Mouse (Mus musculus) B cell, adult 67 days (primary cell): ENCODE results near the gene Man2a2. TPM values are rescaled to one million over a fixed set of nuclear protein-coding genes. Genes with fewer than 3 reads are reported as not detected.

Experiments
- total RNA-seq, 2 experiments: library from RNA; stranded (reverse); gene quantifications; 4 replicates each; pipeline ENCODE4 v1.2.4; 2023

The Man2a2 gene
- total RNA-seq: 100 to 1,000 TPM; 105 to 122 TPM

DNA sequence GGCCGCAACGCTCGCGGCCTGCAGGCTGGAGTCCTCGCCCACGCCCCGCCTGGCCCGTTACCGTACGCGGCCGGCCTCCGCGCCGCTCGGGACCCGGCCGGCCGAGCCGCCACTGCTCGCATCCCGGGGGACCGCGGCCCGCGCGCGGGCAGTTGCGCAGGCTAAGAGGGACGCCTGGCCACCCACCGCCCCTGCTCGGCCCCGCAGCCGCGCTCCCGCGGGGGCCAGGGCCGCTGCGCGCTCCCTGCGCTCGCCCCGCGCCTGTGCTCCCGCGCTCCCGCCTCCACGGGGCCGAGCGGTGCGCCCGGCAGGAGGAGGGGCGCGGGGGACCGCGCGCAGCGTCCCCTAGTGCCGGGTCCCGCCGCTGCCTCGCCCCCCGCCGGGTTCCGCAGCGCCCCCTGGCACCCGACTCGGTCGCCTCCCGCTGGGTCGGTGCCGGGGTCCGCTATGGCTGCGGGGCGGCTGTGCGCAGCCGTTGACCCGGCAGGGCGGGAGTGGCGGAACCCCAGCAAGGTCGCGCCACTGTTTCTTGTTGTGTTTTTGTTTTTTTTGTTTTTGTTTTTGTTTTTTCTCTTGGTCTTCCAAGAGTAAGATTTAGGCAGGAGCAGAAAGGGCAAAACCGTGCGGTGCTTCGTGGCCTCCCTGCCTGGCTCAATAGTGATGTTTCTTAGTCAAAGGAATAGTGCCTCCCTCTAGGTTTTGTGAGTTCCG, at the start of gene Man2a2:
Gene Man2a2, minus strand, starts transcription at position 335 of the 711 bp plus-strand sequence.

DNA sequence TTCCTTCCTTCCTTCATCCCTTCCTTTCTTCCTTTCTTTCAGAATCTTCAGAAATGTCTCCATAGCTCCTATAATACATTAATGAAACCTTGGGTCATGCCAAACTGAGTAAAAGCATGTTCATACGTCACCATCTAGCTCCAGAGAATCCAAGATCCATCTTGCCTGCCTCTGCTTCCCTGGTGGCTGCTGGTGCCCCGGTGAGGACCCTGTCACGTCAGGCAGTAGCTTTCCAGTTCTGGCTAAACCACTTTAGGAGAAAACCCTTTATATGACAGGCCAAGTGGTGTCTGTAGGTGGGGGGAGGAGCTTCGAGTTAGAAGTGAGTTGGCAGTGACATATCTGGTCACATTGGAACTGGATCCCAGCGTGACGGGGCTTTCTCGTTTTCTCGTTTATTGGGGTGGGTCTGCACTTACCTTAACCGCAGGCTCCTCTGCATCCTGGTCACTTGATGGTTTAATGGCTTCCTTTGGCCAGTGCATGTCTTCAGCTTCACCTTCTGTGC, 34.1 kb upstream of the Man2a2 start, which contains the start of gene Furin:
Gene Furin, minus strand, starts transcription at position 249 of the 508 bp plus-strand sequence.

DNA sequence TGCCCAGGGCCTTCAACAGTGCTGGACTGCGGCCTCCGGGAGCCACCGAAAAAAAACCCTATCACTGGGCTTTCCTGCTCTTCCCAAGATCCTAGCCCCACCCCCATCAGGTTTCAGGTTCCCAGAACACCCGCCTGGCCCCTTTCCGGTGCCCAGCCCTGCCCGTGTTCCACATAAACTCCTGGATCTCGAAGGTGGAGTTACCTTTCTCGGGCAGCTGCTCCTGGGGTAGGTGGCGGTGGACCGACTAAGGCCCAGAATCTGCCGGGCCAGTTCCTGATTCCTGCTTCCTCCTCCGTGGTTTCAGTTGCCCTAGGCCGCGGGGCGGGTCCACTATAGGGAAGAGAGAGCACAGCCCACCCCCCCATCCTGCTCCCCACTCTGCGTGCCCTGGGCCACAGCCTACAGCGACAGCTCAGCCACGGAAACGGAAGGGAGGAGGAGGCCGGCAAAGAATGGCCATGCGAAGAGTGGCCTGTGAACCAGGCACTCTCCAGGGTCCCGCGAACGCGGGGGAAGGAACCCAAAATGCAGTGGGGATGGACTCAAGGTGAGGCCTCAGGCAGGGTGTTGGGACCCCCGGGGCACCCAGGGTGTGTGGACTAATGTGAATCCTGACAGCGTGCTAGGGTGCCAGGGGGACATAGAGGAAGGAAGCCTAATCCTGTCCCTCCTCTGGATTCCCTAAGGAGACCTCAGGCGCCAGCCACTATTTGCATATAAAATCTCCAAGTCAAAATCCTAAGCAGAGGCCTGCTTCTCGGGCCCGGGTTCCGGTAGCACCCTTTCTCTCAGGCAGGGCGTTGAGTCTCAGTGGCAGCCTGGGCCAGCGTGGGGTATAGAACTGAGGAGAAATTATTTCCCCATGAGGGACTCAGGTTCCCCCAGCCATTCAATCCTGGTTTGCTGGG, 16.7 kb upstream of the Man2a2 start, which contains the start of gene Fes:
Gene Fes, minus strand, starts transcription at position 314 of the 911 bp plus-strand sequence.

DNA sequence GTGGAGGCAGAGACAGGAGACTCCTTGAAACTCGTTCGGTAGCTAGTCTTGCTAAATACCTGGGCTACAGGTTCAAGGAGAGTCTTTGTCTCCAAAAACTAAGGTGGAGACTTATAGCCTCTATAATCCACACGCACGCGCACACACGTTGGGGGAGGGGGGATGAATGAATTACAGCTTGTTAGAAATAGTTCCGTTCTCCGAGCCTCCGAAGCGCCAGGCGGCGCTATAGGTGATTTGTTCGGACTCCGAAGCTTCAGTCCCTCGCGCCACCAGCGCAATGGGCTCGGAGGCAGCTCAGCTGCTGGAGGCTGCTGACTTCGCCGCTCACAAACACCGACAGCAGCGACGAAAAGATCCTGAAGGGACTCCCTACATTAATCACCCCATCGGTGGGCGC, 28.3 kb downstream of the Man2a2 start, which contains the start of gene Hddc3:
Gene Hddc3, plus strand, starts transcription at position 247 of the 400 bp plus-strand sequence.

DNA sequence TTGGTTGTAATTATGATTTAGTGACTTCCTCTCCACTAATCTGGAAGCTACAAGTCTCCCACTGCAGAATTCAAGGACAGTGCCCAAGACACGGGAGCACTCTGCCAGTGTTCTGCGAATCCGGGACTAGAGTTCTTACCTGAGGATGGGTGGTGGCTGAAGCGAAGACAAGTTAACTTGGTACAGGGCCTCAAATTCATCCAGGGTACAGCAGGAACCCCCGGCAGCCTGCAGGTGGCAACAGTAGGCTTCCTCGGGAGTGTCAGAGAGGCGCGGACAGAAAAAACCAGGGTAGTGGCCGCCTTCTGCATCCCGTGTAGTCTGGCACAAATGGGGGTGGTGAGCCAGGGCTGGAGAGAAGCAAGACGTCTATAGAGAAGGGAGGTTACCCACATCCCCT, 30.4 kb downstream of the Man2a2 start, which contains the start of gene Unc45a:
Gene Unc45a, minus strand, starts transcription at position 213 of the 400 bp plus-strand sequence.

DNA sequence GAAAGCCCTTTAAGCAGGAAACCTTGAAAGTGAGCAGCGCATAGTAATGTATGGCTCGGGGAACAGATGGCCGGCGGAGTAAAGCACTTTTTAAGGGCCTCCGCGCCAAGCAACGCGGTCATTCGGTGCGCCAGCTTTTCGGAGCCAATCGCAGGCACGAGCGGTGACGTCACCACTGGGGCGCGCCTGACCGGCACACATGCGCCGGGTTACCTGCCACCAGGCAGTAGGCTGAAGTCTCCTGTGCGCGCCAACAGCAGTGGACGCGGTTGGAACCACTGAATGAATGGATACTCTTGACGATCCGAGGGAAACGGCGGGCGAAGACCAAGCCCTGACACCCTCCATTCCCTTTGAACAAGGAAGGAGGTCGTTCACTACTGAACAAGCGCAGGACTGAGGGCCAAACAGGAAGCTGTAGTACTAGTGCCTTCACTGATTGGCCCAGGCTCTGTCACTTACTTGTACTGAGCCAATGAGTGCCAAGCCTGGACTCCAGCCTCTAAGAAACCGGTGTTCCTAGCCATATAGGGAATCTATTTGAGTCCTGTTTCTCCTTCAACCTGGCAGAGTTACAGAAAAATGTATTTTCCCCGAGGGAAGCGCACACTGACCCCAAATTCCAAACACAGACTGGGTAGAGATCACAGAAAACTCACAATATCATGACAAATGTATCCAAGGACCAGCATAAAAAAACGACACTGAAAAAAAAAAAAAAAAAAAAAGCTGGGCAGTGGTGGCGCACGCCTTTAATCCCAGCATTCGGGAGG, 46.9 kb downstream of the Man2a2 start, which contains the start of gene Rccd1:
Gene Rccd1, minus strand, starts transcription at position 412 of the 773 bp plus-strand sequence.

Other genes starting within 250 kb of the Man2a2 start
- 100 to 1,000 TPM; 172 to 180 TPM for gene Sema4b, start 184.5 kb downstream of the Man2a2 start, total RNA-seq
- 100 to 1,000 TPM; 103 to 112 TPM for gene Cib1, start 138.6 kb downstream of the Man2a2 start, total RNA-seq
- 10 to 100 TPM in 1 of 2 experiments, 1 to 10 TPM in 1; 6.9 to 11.5 TPM for gene Gdpgp1, start 138.5 kb downstream of the Man2a2 start, total RNA-seq
- 1 to 10 TPM; 1.9 to 2.0 TPM for gene Ttll13, start 125.0 kb downstream of the Man2a2 start, total RNA-seq
- 10 to 100 TPM; 19.2 to 23.1 TPM for gene Ngrn, start 110.2 kb downstream of the Man2a2 start, total RNA-seq
- gene Vps33b, start 101.7 kb downstream of the Man2a2 start, total RNA-seq: 10 to 100 TPM; 35.4 to 36.0 TPM
- gene Prc1, start 76.9 kb downstream of the Man2a2 start, total RNA-seq: 1 to 10 TPM; 6.4 to 6.6 TPM
- gene Rccd1, start 46.9 kb downstream of the Man2a2 start, total RNA-seq: 10 to 100 TPM; 32.9 to 35.2 TPM
- gene Unc45a, start 30.4 kb downstream of the Man2a2 start, total RNA-seq: 10 to 100 TPM; 78.5 to 99.3 TPM
- gene Hddc3, start 28.3 kb downstream of the Man2a2 start, total RNA-seq: 10 to 100 TPM; 10.4 to 31.2 TPM
- gene Fes, start 16.6 kb upstream of the Man2a2 start, total RNA-seq: 10 to 100 TPM; 30.1 to 41.4 TPM
- 10 to 100 TPM; 59.5 to 68.3 TPM for gene Furin, start 34.1 kb upstream of the Man2a2 start, total RNA-seq
- gene Blm, start 163.7 kb upstream of the Man2a2 start, total RNA-seq: 10 to 100 TPM; 12.5 to 18.9 TPM